Mouse (Mus musculus) thymus, postnatal 4 days (tissue): ENCODE measurements around the gene Shc1.
"Not testable (repeated sequence)": the region's sequence is repeated elsewhere in the genome, so short reads cannot be mapped to it uniquely, and the experiment has no call there.

Source experiments
- DNase-seq: peaks from one replicate; pipeline ENCODE4 v3.0.0; 2021

Shc1 gene

GRCm38 (mm10) chr3:89419571-89419970 lies 1.3 kb downstream of the Shc1 start:
- no peak for DNase-seq

DNA sequence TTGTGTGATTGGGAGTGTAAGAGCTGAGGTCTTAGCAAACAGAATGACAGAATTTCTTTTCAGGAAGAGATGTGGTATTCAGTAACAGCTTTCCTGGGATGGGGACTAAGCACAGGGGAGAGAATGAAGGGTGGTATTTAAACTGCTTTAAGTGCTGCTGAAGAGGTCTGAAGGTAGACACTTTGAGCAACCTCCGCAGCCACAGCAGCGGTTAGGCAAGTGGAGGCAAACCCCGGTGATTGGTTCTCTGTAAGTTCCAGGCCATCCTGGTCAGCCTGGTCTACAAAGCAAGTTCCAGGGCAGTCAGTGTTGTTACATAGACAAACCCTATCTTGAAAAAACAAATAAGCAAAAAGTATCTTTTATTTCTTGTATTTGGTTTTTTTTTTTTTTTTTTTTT lies 1.7 kb downstream of the Shc1 start:
- DNase-seq: no peak

- no peak for DNase-seq
Observed at GRCm38 (mm10) chr3:89420421-89420820, 2.2 kb downstream of the Shc1 start.

DNA sequence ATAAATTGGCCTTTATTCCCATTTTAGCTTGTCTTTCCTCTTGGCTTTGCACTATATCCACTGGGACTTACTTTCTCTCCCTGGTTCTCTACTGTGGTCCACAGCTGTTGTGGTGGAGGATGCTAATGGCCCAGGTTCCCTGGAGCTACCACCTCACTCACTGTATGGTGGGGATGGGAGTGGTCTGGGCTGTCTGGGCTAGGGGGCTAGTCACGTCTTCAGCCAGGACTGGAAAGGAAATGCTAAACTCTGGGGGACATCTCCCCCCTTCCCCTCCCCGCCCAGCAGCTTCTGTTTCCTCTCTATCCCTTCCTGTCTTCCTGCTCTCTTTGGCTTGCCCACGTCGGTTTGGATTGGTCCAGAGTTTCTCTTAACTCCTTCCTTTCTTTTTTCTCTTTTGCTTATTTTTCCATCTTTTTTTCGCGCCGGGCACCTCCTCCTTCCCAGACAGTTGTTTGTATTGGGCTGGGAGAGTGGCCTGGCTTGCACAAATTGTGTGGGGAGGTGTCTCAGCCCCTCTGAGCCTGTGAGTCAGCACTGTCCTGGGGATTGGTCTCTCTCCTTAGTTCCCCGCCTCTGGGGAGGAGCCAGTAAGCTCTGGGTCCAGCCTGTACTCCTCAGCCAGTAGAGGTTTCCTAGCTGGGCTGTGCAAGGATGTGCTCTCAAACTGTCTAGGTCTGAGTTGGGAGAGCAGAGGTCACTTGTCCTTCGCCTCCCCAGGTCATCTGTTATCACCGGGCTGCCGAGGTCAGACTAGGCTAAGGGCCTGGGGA lies 2.9 kb downstream of the Shc1 start:
- DNase-seq: no peak

DNA sequence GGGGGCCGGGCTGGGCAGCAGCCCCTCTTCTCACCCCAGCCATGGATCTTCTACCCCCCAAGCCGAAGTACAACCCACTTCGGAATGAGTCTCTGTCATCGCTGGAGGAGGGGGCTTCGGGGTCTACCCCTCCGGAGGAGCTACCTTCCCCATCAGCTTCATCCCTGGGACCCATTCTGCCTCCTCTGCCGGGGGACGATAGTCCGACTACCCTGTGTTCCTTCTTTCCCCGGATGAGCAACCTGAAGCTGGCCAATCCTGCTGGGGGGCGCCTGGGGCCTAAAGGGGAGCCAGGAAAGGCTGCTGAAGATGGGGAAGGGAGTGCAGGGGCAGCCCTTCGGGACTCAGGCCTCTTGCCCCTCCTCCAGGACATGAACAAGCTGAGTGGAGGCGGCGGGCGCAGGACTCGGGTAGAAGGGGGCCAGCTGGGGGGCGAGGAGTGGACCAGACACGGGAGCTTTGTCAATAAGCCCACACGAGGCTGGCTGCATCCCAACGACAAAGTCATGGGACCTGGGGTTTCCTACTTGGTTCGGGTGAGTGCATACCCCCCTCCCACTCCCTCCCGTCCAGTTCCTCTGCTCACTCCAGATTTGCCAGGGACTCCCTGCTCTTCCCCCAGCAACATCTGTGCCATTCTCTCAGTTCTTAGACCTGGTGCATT lies 3.7 kb downstream of the Shc1 start:
- DNase-seq: no peak

DNA sequence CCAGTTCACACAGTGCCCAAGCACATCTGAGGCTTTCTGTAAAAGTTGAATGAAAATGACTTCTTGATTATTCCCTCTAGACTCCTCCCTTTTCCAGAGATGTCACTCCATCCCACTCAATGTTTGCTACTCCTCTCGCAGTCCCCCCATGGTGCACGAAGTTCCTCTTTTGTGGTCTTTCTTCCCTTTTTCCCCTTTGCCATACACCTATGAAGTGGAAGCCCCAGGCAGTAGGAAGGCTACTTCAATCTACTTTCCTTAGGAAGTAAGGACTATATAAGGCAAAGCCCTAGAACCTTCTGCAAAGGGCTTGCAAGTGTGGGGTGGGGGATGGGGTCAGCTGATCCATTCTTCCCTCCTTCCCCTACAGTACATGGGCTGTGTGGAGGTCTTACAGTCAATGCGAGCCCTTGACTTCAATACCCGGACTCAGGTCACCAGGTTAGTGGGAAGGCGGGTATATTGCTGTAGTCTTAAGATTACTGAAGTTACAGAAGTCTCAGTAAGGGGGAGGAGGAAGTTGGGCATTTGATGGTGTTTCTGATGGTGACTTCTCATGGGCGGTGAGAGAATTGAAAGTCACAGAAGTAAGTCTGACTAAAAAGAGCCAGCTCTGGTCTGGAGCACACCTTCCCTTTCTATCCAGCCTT lies 4.4 kb downstream of the Shc1 start:
- no peak for DNase-seq

DNA sequence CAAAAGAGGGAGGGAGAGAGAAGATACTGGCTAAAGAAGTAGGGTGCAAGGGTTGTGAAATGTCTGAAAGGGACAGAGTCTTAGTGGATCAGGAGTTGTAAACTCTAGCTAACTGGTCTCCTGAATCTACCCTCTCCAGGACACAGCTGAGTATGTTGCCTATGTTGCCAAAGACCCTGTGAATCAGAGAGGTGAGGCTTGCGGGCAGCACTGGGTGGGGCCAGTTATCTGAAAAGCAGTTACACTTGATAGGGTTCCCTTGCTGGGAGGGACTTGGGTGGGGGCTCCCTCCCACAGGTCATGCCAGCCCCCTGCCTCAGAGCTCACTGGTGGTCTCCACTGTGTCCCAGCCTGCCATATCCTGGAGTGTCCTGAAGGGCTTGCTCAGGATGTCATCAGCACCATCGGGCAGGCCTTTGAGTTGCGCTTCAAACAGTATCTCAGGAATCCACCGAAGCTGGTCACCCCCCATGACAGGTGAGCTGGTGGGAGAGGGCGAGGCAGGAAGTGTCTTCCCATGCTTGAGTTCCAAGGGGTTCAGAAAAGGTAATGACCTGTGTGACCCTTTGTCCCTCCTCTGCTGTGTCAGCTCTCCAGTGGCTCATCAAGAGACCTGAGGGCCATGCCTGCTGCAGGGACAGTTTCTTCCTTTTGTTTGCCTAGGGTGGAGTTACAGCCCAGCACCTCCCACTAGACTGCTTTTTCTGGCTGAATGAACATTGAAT lies 6.3 kb downstream of the Shc1 start:
- no peak for DNase-seq

DNA sequence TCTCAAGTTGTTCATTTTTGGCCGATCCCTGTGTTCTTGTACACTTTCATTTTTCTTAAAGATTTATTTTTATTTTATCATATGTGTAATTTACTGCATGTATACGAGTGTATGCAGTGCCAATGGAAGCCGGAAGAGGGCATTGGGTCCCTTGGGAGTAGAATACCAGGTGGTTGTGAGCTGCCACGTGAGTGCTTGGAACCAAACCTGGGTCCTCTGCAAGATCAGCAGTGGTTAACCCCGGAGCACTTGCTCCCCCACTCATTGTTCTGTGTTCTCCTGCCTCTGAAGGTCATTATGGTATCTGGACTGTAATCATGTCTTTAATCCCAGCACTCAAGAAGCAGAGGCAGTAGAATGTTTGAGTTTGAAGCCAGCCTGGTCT lies 6.9 kb downstream of the Shc1 start:
- DNase-seq: no peak

GRCm38 (mm10) chr3:89425876-89426275 lies 7.6 kb downstream of the Shc1 start:
- no peak for DNase-seq

DNA sequence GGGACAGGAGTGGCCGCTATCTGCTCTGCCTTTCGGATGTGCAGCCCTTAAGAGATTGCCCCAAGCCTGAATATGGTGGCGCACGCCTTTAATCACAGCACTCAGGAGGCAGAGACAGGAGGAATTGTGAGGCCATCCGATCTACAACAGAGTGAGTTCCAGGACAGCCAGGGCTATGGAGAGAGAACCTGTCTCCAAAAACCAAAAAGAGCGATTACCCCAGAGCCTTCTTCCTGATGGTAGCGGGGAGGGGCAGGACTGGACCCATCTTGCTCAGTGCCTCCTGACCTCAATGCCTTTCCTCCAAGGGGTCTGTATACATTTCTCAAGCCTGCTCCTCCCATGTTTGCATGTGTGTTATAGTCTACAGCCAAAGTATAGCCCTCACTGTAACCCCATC lies 10.8 kb downstream of the Shc1 start:
- not testable (repeated sequence) for DNase-seq

- peak; percentile 90 for DNase-seq
Observed at GRCm38 (mm10) chr3:89430171-89431159, 12.2 kb downstream of the Shc1 start, which contains the start of gene Pygo2. TSS of gene Pygo2 (plus strand) at chr3:89430214.

GRCm38 (mm10) chr3:89432606-89433005 lies 14.4 kb downstream of the Shc1 start:
- no peak for DNase-seq

DNA sequence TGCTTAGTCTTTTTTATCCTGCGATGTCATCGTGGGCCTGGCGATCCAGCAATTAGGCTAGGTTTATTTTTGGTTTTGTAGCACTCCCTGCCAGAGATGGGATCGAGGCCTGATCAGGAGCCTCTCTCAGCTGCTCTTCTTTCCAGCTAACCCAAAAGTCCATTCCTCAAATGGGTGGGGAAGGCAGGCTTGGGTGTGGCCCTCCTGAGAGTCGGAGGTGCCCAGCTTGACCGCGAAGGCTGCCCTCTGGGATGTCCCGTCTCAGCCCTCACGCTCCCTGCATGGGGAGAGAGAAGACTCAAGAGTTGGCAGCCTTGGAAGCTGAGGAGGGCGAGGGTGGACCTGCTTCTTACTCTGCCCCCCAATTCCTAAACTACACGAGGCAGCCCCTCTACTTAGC lies 16.3 kb downstream of the Shc1 start:
- no peak for DNase-seq

GRCm38 (mm10) chr3:89435041-89435440 lies 16.8 kb downstream of the Shc1 start:
- DNase-seq: no peak

- peak; percentile 63 for DNase-seq
Observed at GRCm38 (mm10) chr3:89436176-89437113, 18.2 kb downstream of the Shc1 start, which contains the start of gene Pbxip1. TSS of gene Pbxip1 (plus strand) at chr3:89436706.

DNA sequence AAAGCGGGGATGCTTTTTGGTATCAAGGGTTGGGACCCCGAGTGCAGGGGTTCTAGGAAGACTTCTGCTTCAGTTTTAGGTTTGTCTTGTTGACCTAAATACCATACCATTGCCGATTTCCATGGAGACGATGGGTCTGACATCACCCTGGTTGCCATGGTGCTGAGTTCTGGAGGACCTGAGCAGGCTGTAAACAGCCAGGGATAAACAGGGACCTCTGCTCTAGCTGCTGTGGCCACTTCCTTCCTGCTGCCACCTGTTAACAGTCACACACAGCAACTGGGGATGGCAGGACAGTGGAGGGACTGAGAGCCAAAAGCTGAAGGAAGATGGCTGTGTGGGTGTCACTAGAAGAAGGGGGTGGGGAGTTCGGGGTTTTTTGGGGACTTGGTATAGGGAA lies 19.0 kb downstream of the Shc1 start:
- DNase-seq: no peak

DNA sequence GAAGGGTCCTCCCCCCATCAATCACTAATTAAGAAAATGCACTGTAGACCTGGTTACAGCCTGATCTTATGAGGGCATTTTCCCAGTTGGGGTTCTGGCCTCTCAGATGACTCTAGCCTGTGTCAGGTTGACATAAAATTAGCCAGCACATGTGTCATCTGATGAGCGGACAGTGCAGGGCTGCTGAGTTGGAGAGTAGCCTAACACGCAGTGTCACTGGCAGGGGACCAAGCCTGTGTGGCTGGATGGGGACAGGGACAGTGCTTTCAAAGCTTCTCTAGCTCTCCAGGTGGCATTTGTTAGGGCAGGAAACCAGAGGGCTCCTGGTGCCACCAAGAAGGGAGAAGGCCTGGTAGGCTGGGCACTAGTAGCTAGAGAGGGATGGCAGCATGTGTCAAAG lies 22.4 kb downstream of the Shc1 start:
- no peak for DNase-seq

- DNase-seq: peak; percentile 44
Observed at GRCm38 (mm10) chr3:89448720-89449537, 30.7 kb downstream of the Shc1 start.

GRCm38 (mm10) chr3:89449541-89449940 lies 31.3 kb downstream of the Shc1 start:
- DNase-seq: peak; percentile 91

DNA sequence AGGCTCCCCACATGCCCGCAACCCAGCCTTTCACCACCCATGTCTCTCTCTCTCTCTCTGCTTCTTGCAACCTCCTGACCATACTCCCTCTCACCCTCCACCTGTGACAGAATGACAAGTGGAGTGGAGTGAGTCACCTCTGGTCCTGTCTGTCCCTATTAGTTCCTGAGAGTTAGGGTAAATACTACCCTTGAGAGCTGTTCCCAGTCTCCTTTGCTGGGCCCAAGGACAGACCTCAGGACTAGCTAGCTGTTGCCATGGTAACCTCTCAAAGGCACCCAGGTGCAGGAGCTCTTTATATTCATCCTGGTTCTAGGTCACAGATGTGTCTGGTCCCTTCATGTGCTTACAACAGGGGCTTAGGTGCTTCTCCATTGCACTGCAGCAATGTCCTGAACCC lies 33.7 kb downstream of the Shc1 start:
- DNase-seq: peak; percentile 62
